Mouse (Mus musculus) T-cell, adult 2 months (primary cell): ENCODE measurements at regions not wholly inside any gene's neighbourhood (a gene's known extent, or its start where the extent isn't known, plus 50 kb on each side); places are given as distances from the start of the nearest gene placed in this dataset.

ENCODE experiments used
- DNase-seq: peaks from one replicate; pipeline ENCODE4 v3.0.0; 2022; ENCODE audit warnings: low spot score

GRCm38 (mm10) chr9:52377761-52378160 lies 209.4 kb upstream of the Zc3h12c start:
- no peak for DNase-seq

- DNase-seq = no peak
Measured at GRCm38 (mm10) chr9:52376914-52377313, 208.5 kb upstream of the Zc3h12c start.

GRCm38 (mm10) chr9:52371296-52371695 lies 202.9 kb upstream of the Zc3h12c start:
- DNase-seq = no peak

GRCm38 (mm10) chr9:52368911-52369310 lies 200.5 kb upstream of the Zc3h12c start:
- no peak for DNase-seq

GRCm38 (mm10) chr9:52368080-52368479 lies 199.7 kb upstream of the Zc3h12c start:
- DNase-seq = no peak

GRCm38 (mm10) chr9:52366046-52366445 lies 197.7 kb upstream of the Zc3h12c start:
- DNase-seq = no peak

GRCm38 (mm10) chr9:52361599-52361998 lies 193.2 kb upstream of the Zc3h12c start:
- DNase-seq = no peak

GRCm38 (mm10) chr9:52359416-52359815 lies 191.0 kb upstream of the Zc3h12c start:
- no peak for DNase-seq

- DNase-seq = no peak
Measured at GRCm38 (mm10) chr9:52356549-52356948, 188.2 kb upstream of the Zc3h12c start.

- no peak for DNase-seq
Measured at GRCm38 (mm10) chr9:52355187-52355982, 187.0 kb upstream of the Zc3h12c start.

GRCm38 (mm10) chr9:52348536-52349527 lies 180.5 kb upstream of the Zc3h12c start:
- DNase-seq = peak; percentile 1

GRCm38 (mm10) chr9:52344177-52344877 lies 176.0 kb upstream of the Zc3h12c start:
- DNase-seq = no peak

- DNase-seq = no peak
Measured at GRCm38 (mm10) chr9:52341029-52341428, 172.7 kb upstream of the Zc3h12c start.

GRCm38 (mm10) chr9:52337786-52338322 lies 169.5 kb upstream of the Zc3h12c start:
- DNase-seq = no peak

GRCm38 (mm10) chr9:52334767-52335166 lies 166.4 kb upstream of the Zc3h12c start:
- no peak for DNase-seq

- DNase-seq = no peak
Measured at GRCm38 (mm10) chr9:52333884-52334283, 165.5 kb upstream of the Zc3h12c start.

- no peak for DNase-seq
Measured at GRCm38 (mm10) chr9:52331748-52332147, 163.4 kb upstream of the Zc3h12c start.

GRCm38 (mm10) chr9:52330652-52331051 lies 162.3 kb upstream of the Zc3h12c start:
- no peak for DNase-seq

- no peak for DNase-seq
Measured at GRCm38 (mm10) chr9:52324347-52324746, 156.0 kb upstream of the Zc3h12c start.

- DNase-seq = no peak
Measured at GRCm38 (mm10) chr9:52323757-52324156, 155.4 kb upstream of the Zc3h12c start.

- no peak for DNase-seq
Measured at GRCm38 (mm10) chr9:52323226-52323625, 154.9 kb upstream of the Zc3h12c start.

- DNase-seq = no peak
Measured at GRCm38 (mm10) chr9:52301521-52301920, 133.1 kb upstream of the Zc3h12c start.
